Mouse (Mus musculus) MEL (cell line): Measurements from ENCODE around the gene Cyb5d1. TPM values are rescaled to one million over a fixed set of nuclear protein-coding genes. Genes with fewer than 3 reads are reported as not detected.

Experiments used
- DNase-seq: peaks from one replicate; pipeline ENCODE4 v3.0.0; 2011; ENCODE audit warnings: low read depth, low spot score
- H3K27ac ChIP-seq: 2 replicates; pipeline ENCODE4 v1.5.1; 2012; ENCODE audit warnings: low read depth, mild to moderate bottlenecking, control low read depth, low read length, moderate library complexity; ENCODE audit not compliant: control insufficient read depth
- H3K27me3 ChIP-seq, 2 experiments: fragments of 150-350 bp in 1 of 2; sonication (generic) in 1 of 2; 2 replicates each; pipeline ENCODE4 v1.6.1; 2012; ENCODE audit warnings: low read length in 2 of 2, mild to moderate bottlenecking in 2 of 2, improper control_type of control experiment in 1 of 2, moderate library complexity in 1 of 2; ENCODE audit not compliant: insufficient read depth in 2 of 2, control insufficient read depth in 1 of 2
- H3K36me3 ChIP-seq, 2 experiments: 2 replicates each; pipeline ENCODE4 v1.6.1; 2012 to 2014; ENCODE audit warnings: low read length in 2 of 2, improper control_type of control experiment in 1 of 2, inconsistent platforms in 1 of 2, mild to moderate bottlenecking in 1 of 2; ENCODE audit not compliant: insufficient read depth in 2 of 2, control insufficient read depth in 1 of 2
- H3K4me1 ChIP-seq, 2 experiments: fragments of 150-350 bp in 1 of 2; sonication (generic) in 1 of 2; 2 replicates each; pipeline ENCODE4 v1.6.1; 2012; ENCODE audit warnings: low read length in 2 of 2, improper control_type of control experiment in 1 of 2, mild to moderate bottlenecking in 1 of 2; ENCODE audit not compliant: insufficient read depth in 2 of 2, control insufficient read depth in 1 of 2
- H3K4me3 ChIP-seq, 2 experiments: fragments of 150-350 bp in 1 of 2; sonication (generic) in 1 of 2; 2 replicates each; pipeline ENCODE4 v1.5.1; 2012; ENCODE audit warnings: low read depth in 2 of 2, low read length in 2 of 2, mild to moderate bottlenecking in 2 of 2, moderate library complexity in 2 of 2, control low read depth in 1 of 2, improper control_type of control experiment in 1 of 2; ENCODE audit not compliant: control insufficient read depth in 1 of 2, insufficient read depth in 1 of 2
- H3K79me2 ChIP-seq: 2 replicates; pipeline ENCODE4 v1.6.1; 2012; ENCODE audit warnings: mild to moderate bottlenecking, low read length, moderate library complexity; ENCODE audit not compliant: control insufficient read depth, poor library complexity, insufficient read depth
- H3K9ac ChIP-seq: 2 replicates; pipeline ENCODE4 v1.6.1; 2012; ENCODE audit warnings: low read depth, mild to moderate bottlenecking, control low read depth, low read length, moderate library complexity; ENCODE audit not compliant: control insufficient read depth, poor library complexity, severe bottlenecking
- H3K9me3 ChIP-seq: fragments of 150-350 bp; sonication (generic); replicated peaks from 2 replicates; pipeline ENCODE4 v1.6.1; 2012; ENCODE audit warnings: mild to moderate bottlenecking, low read length, improper control_type of control experiment, moderate library complexity; ENCODE audit not compliant: insufficient read depth
- BHLHE40 ChIP-seq: IDR thresholded peaks from 2 replicates; pipeline ENCODE4 v1.6.1; 2012; ENCODE audit warnings: low read depth, mild to moderate bottlenecking, inconsistent platforms, low read length, improper control_type of control experiment, borderline replicate concordance
- E2F4 ChIP-seq: IDR thresholded peaks from 2 replicates; pipeline ENCODE4 v1.6.1; 2011; ENCODE audit warnings: low read depth, low read length, improper control_type of control experiment, borderline replicate concordance
- ELF1 ChIP-seq: IDR thresholded peaks from 2 replicates; pipeline ENCODE4 v1.6.1; 2014; ENCODE audit warnings: low read depth, mild to moderate bottlenecking, inconsistent platforms, low read length, improper control_type of control experiment, moderate library complexity
- GABPA ChIP-seq: IDR thresholded peaks from 2 replicates; pipeline ENCODE4 v1.6.1; 2012; ENCODE audit warnings: low read depth, mild to moderate bottlenecking, inconsistent platforms, low read length, improper control_type of control experiment, moderate library complexity
- KAT2A ChIP-seq: conservative IDR thresholded peaks from 2 replicates; pipeline ENCODE4 v1.6.1; 2012; ENCODE audit warnings: low read depth, low read length, improper control_type of control experiment, inconsistent platforms
- MAZ ChIP-seq: IDR thresholded peaks from 2 replicates; pipeline ENCODE4 v1.6.1; 2012; ENCODE audit warnings: low read depth, mild to moderate bottlenecking, inconsistent platforms, low read length, improper control_type of control experiment
- MEF2A ChIP-seq: IDR thresholded peaks from 2 replicates; pipeline ENCODE4 v1.6.1; 2014; ENCODE audit warnings: low read depth, mild to moderate bottlenecking, inconsistent platforms, low read length, improper control_type of control experiment; ENCODE audit not compliant: poor library complexity, insufficient replicate concordance, severe bottlenecking; ENCODE audit errors: extremely low read depth
- MXI1 ChIP-seq: IDR thresholded peaks from 2 replicates; pipeline ENCODE4 v1.6.1; 2011; ENCODE audit warnings: mild to moderate bottlenecking, low read depth, low read length, improper control_type of control experiment
- NRF1 ChIP-seq: IDR thresholded peaks from 2 replicates; pipeline ENCODE4 v1.6.1; 2014; ENCODE audit warnings: low read depth, mild to moderate bottlenecking, inconsistent platforms, low read length, improper control_type of control experiment, moderate library complexity; ENCODE audit not compliant: poor library complexity, insufficient read depth, severe bottlenecking
- POLR2A ChIP-seq, 2 experiments: IDR thresholded peaks; 2 replicates each; pipeline ENCODE4 v1.6.1; 2011 to 2012; ENCODE audit warnings: low read length in 2 of 2, mild to moderate bottlenecking in 2 of 2, control low read depth in 1 of 2, improper control_type of control experiment in 1 of 2, low read depth in 1 of 2, moderate library complexity in 1 of 2; ENCODE audit not compliant: control insufficient read depth in 1 of 2, insufficient read depth in 1 of 2, poor library complexity in 1 of 2
- POLR2AphosphoS2 ChIP-seq: IDR thresholded peaks from 2 replicates; pipeline ENCODE4 v1.6.1; 2011; ENCODE audit warnings: low read length, improper control_type of control experiment
- RCOR1 ChIP-seq: IDR thresholded peaks from 2 replicates; pipeline ENCODE4 v1.6.1; 2012; ENCODE audit warnings: low read depth, mild to moderate bottlenecking, inconsistent platforms, low read length, improper control_type of control experiment
- TAL1 ChIP-seq: IDR thresholded peaks from 2 replicates; pipeline ENCODE4 v1.6.1; 2012; ENCODE audit warnings: mild to moderate bottlenecking, inconsistent platforms, low read length, moderate library complexity, mixed read lengths
- TBP ChIP-seq: IDR thresholded peaks from 2 replicates; pipeline ENCODE4 v1.8.0; 2011; ENCODE audit warnings: low read depth, low read length, improper control_type of control experiment
- TCF12 ChIP-seq: IDR thresholded peaks from 2 replicates; pipeline ENCODE4 v1.6.1; 2014; ENCODE audit warnings: low read depth, mild to moderate bottlenecking, inconsistent platforms, low read length, improper control_type of control experiment, moderate library complexity
- USF2 ChIP-seq, 2 experiments: IDR thresholded peaks; 2 replicates each; pipeline ENCODE4 v1.6.1; 2011 to 2012; ENCODE audit warnings: improper control_type of control experiment in 2 of 2, low read length in 2 of 2, borderline replicate concordance in 1 of 2, inconsistent platforms in 1 of 2, low read depth in 1 of 2, mild to moderate bottlenecking in 1 of 2; ENCODE audit not compliant: insufficient read depth in 1 of 2
- ZC3H11A ChIP-seq: IDR thresholded peaks from 2 replicates; pipeline ENCODE4 v1.6.1; 2012; ENCODE audit warnings: low read depth, mild to moderate bottlenecking, inconsistent platforms, low read length, improper control_type of control experiment
- polyA plus RNA-seq, 2 experiments: library from polyadenylated mRNA; stranded (reverse) in 1 of 2; unstranded in 1 of 2; fragments of >175 nt in 1 of 2; fragments of >200 nt in 1 of 2; gene quantifications; 2 replicates each; pipeline versions ENCODE4 v1.2.1 to v1.2.4; 2012; ENCODE audit warnings: low replicate concordance in 2 of 2, low read depth in 1 of 2; ENCODE audit not compliant: insufficient read length in 2 of 2, insufficient read depth in 1 of 2, missing spikeins in 1 of 2
- total RNA-seq: library from RNA; depleted of rRNA; stranded (reverse); fragments of 300-350 nt; gene quantifications from 2 replicates; pipeline ENCODE4 v1.2.3, GENCODE M21; 2012

Cyb5d1 gene
- total and polyA plus RNA-seq, 3 experiments, result 21.3 to 39.6 TPM; not detected in 1

GRCm38 (mm10) chr11:69437291-69437690 lies 41.9 kb upstream of the Cyb5d1 start:
- Histone ChIP-seq H3K9ac (no peak overlapping the region), H3K27me3 (peaks cover 5 to 12% of the 10 kb centered on the region in 2 experiments), H3K79me2 (no peaks in the 10 kb centered on the region), H3K4me3 (no peak overlapping the region), H3K36me3 (no peaks in the 10 kb centered on the region), H3K9me3 (no peaks in the 10 kb centered on the region), H3K4me1 (no peaks in the 10 kb centered on the region), H3K27ac (no peak overlapping the region)
- no peak for TF ChIP-seq NRF1
- TF ChIP-seq E2F4, result no peak
- no peak for TF ChIP-seq MAZ
- TF ChIP-seq TAL1, result no peak
- no peak for TF ChIP-seq GABPA
- TF ChIP-seq ZC3H11A, result no peak
- TF ChIP-seq RCOR1, result no peak
- TF ChIP-seq USF2 (IDR thresholded peaks at IDR 0.05; ENCODE audit: borderline replicate concordance in 1 of 2, insufficient read depth in 1 of 2, low read depth in 1 of 2, low read length in 2 of 2), result no peak
- TF ChIP-seq MXI1, result no peak
- no peak for TF ChIP-seq MEF2A
- no peak for TF ChIP-seq POLR2AphosphoS2
- TF ChIP-seq TBP, result no peak
- no peak for TF ChIP-seq TCF12
- TF ChIP-seq BHLHE40, result no peak
- TF ChIP-seq KAT2A, result no peak
- DNase-seq, result no peak

DNA sequence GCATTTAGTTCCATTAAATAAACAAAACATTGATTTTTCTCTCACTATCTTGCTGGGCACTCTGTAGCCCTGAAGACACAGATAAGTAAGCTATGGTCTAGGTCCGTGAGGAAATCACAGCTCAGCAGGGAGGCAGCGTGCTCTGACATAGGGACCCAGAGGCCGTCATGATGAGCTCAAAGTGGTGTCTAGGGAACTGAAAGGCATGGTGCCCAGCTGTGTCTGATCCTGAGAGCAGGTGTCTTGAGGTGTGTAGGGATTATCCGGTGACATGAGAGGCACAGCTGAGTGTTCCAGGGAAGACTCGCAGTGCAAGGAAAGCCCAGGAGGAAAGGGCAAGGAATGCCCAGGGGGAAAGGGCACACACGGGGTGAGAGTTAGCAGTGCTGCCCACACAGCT lies 37.8 kb upstream of the Cyb5d1 start:
- peaks cover 3 to 12% of the 10 kb centered on the region in 2 experiments; a peak in 3 of 4 replicates for H3K27me3 ChIP-seq
- no peak overlapping the region for H3K9ac ChIP-seq

More for the DNA sequence above, 37.8 kb upstream of the Cyb5d1 start:
- Histone ChIP-seq H3K9me3 (no peaks in the 10 kb centered on the region), H3K27ac (no peak overlapping the region), H3K79me2 (no peaks in the 10 kb centered on the region), H3K36me3 (no peaks in the 10 kb centered on the region; a peak in 1 of 4 replicates), H3K4me3 (no peak overlapping the region), H3K4me1 (peaks cover 0 to 6% of the 10 kb centered on the region in 2 experiments; a peak in 1 of 4 replicates)
- DNase-seq, result no peak
- TF ChIP-seq NRF1, result no peak
- TF ChIP-seq ELF1, result no peak
- no peak for TF ChIP-seq ZC3H11A
- no peak for TF ChIP-seq TAL1
- TF ChIP-seq E2F4, result no peak
- TF ChIP-seq POLR2A (IDR thresholded peaks at IDR 0.05; ENCODE audit: control insufficient read depth in 1 of 2, insufficient read depth in 1 of 2, low read depth in 1 of 2, low read length in 2 of 2, poor library complexity in 1 of 2), result no peak
